Mouse (Mus musculus) gastrocnemius, postnatal 36 days (tissue): ENCODE results near the gene Enpp7. TPM values are rescaled to one million over a fixed set of nuclear protein-coding genes. Genes with fewer than 3 reads are reported as not detected.

Source experiments
- DNase-seq, 2 experiments: peaks; one replicate each; pipeline ENCODE4 v3.0.0; 2022
- intact Hi-C: fragments of 180-260 bp; cut with DNase I; formaldehyde crosslinking; loops from one replicate; pipeline ENCODE4 v1.15.1; 2025
- long read RNA-seq, 2 experiments: library from polyadenylated mRNA; stranded (forward); transcript quantifications; one replicate each; pipeline ENCODE4 v2.0.0; 2021
- total RNA-seq, 2 experiments: library from RNA; stranded (reverse); gene quantifications; 2 replicates each; pipeline ENCODE4 v1.2.3; 2021

Enpp7 gene
- total RNA-seq, result not detected
- long read RNA-seq, experiment 1, result 0 reads
- long read RNA-seq, experiment 2, result 0 reads

DNA sequence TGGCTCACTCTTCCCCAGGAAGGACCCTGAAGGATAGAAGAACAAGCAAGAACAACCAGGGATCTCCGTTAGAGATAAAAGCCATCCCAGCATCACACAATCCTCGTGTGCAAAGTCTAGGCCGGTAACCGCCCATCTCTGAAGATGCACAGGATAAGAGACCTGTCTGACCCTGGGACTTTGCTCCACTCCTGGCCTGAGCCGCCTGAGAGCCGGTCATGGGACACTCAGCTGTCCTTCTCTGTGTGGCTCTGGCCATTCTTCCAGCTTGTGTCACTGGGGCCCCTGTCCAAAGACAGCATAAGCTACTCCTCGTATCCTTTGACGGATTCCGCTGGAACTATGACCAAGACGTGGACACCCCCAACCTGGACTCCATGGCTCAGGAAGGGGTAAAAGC lies at the start of gene Enpp7:
Gene Enpp7 (plus strand): TSS at position 190 of the 400 bp plus-strand sequence.
- DNase-seq, result no peak
- intact Hi-C loops, result no loop called here

GRCm38 (mm10) chr11:118939731-118940130 lies 48.3 kb upstream of the Enpp7 start:
- no peak for DNase-seq
- intact Hi-C loops, result no loop called here

DNA sequence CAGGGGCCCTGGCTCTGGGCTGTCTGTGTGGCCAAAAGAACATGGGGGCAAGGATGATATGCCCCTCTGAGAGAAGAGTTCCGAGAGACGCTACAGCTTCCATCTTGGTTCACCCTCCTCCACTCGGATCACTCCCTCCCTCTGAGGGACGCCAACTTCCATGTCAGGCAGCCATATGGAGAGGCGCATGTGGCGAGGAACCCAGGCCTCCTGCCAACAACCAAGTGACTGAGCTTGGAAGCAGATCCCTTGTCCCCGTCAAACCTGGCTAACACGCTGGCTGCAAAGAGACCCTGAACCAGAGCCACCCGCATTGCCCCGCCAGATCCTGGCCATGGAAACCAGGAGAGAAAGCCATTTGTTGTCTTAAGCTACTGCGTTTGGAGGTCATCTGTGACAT lies 47.4 kb upstream of the Enpp7 start:
- DNase-seq, result no peak
- intact Hi-C loops, result no loop called here

DNA sequence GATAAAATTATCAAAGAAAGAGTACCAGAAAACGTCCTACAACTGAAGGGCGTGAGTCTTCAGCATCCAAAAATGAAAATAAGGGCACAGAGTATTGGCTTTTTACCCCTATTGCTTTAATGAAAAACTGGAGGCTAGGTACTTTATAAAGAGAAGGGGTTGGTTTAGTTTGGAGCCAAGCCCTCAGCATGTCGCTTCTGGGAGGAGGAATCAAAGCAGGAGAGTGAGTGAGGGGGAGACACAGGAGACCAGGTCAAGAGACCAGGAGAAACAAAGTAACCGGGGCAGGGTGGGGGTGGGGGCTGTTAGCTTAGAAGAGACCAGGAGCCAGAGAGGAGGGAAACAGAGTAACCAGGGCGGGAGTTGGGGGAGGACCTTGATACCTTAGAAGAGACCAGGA lies 46.7 kb upstream of the Enpp7 start:
- intact Hi-C loops, result no loop called here
- DNase-seq, result no peak

GRCm38 (mm10) chr11:118945868-118946267 lies 42.1 kb upstream of the Enpp7 start:
- no peak for DNase-seq
- intact Hi-C loops, result no loop called here

GRCm38 (mm10) chr11:118955016-118955415 lies 33.0 kb upstream of the Enpp7 start:
- intact Hi-C loops, result no loop called here

GRCm38 (mm10) chr11:118957070-118957471 lies 30.9 kb upstream of the Enpp7 start:
- intact Hi-C loops, result no loop called here
- DNase-seq, result peak; percentile 14 to 40

More at GRCm38 (mm10) chr11:118955016-118955415, 33.0 kb upstream of the Enpp7 start:
- no peak for DNase-seq

DNA sequence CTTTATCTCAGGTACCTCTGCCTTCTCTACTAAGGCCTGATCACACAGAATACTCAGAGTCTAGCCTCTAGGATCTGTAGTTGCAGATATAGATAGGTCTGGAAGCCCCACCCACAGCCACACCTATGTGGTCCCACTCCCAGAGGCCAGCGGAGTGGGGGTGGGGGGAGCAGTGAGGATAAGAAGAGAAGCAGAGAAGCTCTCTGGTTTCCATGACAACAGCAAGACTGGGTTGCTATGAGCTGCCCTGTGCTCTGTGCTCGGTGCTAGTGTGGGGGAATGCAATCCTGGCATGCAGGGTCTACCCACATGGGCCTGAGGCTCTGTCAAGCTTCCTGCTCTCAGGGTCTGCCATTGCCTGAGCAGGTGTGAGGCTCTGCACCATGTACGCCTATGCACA lies 27.3 kb upstream of the Enpp7 start:
- no peak for DNase-seq
- intact Hi-C loops, result no loop called here

- intact Hi-C loops, result no loop called here
- DNase-seq, result no peak
Observed at GRCm38 (mm10) chr11:118962478-118962877, 25.5 kb upstream of the Enpp7 start.

GRCm38 (mm10) chr11:118963926-118964325 lies 24.1 kb upstream of the Enpp7 start:
- DNase-seq, result no peak
- intact Hi-C loops, result no loop called here

DNA sequence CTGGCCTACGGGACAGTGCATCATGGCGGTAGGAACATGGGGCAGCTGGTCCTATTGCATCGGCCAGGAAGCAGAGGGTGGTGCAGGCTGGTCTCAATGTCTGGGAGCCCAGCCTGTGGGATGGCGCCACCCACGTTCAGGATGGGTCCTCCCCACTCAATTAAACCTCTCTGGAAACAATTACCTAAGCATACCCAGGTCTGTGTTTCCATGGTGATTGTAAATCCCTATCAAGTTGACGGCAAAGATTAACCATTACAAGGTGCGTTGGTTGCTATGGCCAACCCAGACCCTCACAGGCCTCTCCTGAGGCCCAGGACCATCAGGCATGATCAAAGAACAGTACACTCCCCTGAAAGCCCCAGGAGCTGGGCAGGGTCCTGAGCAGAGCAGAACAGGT lies 22.9 kb upstream of the Enpp7 start:
- intact Hi-C loops, result no loop called here
- DNase-seq, result no peak

- intact Hi-C loops, result loop anchor here (10.0 kb wide), 1 partner anchor 197 kb away; no protein-coding TSS in a partner anchor
- no peak for DNase-seq
Observed at GRCm38 (mm10) chr11:118971470-118972034, 16.4 kb upstream of the Enpp7 start.

DNA sequence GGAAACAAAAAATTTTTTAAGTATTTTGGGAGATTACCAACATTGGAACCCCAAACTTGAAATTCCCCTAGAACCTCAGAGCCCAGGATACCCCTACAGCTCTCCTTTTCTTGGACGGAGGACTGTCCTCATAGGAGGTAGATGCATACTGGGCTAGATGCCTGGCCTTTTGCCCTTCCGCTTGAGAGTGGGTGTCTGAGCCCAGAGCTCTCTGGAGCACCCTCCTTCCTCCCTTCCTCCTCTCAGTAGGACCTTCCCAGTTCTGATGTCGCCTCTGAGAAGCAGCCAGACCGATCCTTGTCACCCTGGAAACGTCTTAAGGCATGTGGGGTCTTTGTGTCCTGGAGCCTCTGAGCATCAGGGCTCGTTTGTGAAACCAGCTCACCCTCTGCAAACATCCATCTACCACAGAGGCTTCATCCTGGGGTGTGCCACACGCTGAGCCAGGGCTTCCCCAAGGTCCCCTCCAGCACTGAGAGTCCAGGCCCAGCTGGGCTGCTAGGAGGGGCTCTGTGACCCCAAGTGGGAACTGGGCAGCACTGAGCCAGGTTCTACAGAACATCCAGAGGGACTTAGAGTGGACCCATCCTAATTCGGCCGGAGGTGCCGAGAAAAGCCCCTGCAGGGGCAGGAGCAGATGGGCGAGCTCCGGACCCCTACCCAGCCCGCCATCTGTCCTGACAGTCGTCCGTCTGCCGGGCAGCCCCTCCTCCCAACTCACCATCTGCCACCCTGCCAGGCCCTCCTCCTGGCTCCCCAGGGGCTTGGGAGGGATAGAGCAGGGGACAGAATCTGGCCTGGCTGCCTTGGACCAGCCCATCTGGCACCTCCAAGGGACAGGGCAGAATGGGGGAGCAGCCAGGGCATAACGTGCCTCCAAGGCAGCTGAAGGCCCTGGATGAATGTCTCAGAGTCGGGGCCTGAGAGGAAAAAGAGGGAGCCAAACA lies 15.3 kb upstream of the Enpp7 start:
- intact Hi-C loops, result loop anchor here (10.0 kb wide), 1 partner anchor 198 kb away; no protein-coding TSS in a partner anchor

DNA sequence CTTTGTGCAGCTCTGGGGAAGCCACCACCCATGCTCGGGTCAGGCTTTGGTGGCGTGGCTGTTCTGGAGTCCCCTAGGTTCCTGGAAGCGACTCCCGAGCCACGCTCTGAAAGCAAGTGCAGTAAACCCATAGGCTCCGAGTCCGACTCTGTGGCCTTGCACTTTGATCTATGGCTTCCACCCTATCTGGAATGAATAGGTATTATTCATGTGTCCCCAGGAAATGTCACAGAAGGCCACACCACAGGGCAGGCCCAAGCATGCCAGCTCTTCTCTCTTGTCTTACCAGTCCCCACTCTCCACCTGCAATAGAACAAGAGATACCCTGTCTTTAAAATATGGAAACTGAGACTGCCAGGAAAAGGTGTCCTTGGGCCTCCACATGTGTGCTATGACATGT lies 13.6 kb upstream of the Enpp7 start:
- intact Hi-C loops, result loop anchor here (10.0 kb wide), 1 partner anchor 200 kb away; no protein-coding TSS in a partner anchor
- DNase-seq, result no peak

More for the DNA sequence above, 15.3 kb upstream of the Enpp7 start:
- DNase-seq, result no peak

GRCm38 (mm10) chr11:118975427-118975826 lies 12.6 kb upstream of the Enpp7 start:
- intact Hi-C loops, result loop anchor here (10.0 kb wide), 1 partner anchor 201 kb away; no protein-coding TSS in a partner anchor
- peak; percentile 45 to 50 for DNase-seq

- intact Hi-C loops, result loop anchor here (10.0 kb wide), 1 partner anchor 201 kb away; no protein-coding TSS in a partner anchor
Observed at GRCm38 (mm10) chr11:118975917-118976316, 12.1 kb upstream of the Enpp7 start.

DNA sequence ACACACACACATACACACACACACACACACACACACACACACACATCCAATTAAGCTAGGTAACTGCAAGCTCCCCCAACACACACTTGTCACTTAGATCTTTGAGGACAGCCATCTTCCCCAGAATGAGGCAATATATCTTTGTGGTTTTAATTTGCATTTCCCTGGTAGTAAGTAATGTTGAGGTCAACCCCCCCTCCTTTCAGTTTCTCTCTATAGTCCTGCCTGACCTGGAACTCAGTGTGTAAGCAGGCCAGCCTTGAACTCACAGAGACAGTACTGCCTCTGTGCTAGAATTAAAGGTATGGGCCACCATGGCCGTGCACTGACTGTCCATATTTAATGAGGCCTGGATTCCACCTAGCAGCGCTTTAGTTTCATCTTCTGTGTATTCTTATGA lies 7.6 kb upstream of the Enpp7 start:
- DNase-seq, result no peak
- intact Hi-C loops, result no loop called here

More at GRCm38 (mm10) chr11:118975917-118976316, 12.1 kb upstream of the Enpp7 start:
- no peak for DNase-seq

DNA sequence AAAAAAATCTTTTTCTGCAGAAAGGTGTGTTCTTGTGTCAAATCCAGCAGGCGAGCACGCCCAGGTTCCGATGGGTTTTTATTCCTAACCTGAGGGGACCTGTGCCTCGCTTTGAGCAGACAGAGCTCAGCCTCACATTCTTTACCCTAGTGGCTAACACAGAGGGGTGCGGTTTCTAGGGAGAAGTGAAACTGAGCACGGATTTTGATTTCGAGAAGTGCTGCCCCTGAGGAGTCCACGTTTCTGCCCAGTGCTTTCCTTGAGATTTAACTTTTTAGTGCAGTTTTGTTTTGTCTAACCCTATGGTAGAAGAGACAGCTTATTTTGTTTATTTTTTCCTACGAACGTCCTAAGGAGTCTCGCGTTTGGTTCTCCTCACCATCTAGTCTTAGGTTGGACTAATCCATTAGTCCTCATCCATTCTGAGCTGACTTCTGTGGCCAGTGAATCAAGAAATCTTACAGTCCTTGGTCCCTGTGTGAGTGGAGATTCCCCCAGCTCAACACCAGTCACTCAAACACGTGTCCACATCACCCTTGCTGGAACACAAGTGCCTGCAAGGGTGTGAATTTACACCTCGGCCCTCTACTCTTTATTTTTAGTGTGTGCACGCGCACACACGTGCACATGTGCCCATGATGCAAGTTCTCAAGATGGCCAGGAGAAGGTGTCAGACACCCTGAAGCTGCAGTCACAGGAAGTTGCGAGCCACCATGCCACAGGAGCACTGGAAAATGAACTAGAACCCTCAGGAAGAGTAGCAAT lies 6.8 kb upstream of the Enpp7 start:
- DNase-seq, result no peak
- intact Hi-C loops, result no loop called here

DNA sequence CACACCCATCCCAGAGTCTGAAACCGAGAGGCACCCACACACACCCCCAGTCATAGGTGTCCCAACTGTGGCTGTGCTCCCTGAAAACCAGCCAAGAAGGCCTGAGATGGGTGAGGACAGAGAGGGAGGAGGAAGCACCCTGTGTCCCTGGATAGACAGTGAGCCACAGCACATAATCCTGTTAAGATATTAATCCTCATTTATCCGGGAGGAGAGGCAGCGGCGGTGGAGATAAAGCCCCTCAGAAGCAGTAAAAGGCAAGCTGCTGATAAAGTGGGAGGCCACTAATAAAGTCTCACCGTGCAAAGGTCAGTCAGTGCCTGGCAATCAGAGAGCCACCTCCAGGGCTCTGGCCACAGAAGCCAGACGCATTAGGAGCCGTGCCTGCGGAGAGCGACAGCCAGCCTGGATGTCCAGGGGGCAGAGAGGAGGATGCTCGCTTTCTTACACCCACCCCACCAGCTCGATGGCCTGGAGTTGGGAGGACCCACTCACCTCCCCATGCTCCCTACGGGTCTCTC lies 5.3 kb upstream of the Enpp7 start:
- DNase-seq, result no peak
- intact Hi-C loops, result loop anchor here (2.0 kb wide), 1 partner anchor 72 kb away; the partner anchor contains the start of gene Rbfox3

GRCm38 (mm10) chr11:118985571-118985970 lies 2.4 kb upstream of the Enpp7 start:
- DNase-seq, result no peak
- intact Hi-C loops, result no loop called here
